Mouse (Mus musculus) hindbrain, embryonic 16.5 days (tissue): ENCODE measurements around the gene Heatr3. TPM values are rescaled to one million over a fixed set of nuclear protein-coding genes. Genes with fewer than 3 reads are reported as not detected.
A peak's percentile ranks its signal among the peaks of the same experiment; 100 is the strongest.
"Not testable (repeated sequence)": the region's sequence is repeated elsewhere in the genome, so short reads cannot be mapped to it uniquely, and the experiment has no call there.

Source experiments
- ATAC-seq: fragments of 200-750 bp; cut with Nextera tagmentation; 2 replicates; pipeline ENCODE4 v1.8.0; 2017; ENCODE audit warnings: moderate TSS enrichment, moderate library complexity
- H3K27ac ChIP-seq: fragments of 300-500 bp; sonication (generic); 2 replicates; pipeline ENCODE4 v1.5.1; 2014; ENCODE audit warnings: low read depth, mild to moderate bottlenecking, control low read depth, low read length, moderate library complexity
- H3K27me3 ChIP-seq: fragments of 300-500 bp; sonication (generic); replicated peaks from 2 replicates; pipeline ENCODE4 v1.6.1; 2014; ENCODE audit warnings: low read length; ENCODE audit not compliant: control insufficient read depth, insufficient read depth
- H3K36me3 ChIP-seq: fragments of 300-500 bp; sonication (generic); 2 replicates; pipeline ENCODE4 v1.6.1; 2014; ENCODE audit warnings: mild to moderate bottlenecking, low read length, moderate library complexity, mixed read lengths; ENCODE audit not compliant: control insufficient read depth, insufficient read depth
- H3K4me1 ChIP-seq: fragments of 300-500 bp; sonication (generic); 2 replicates; pipeline ENCODE4 v1.6.1; 2014; ENCODE audit warnings: low read depth, low read length; ENCODE audit not compliant: control insufficient read depth, insufficient read depth
- H3K4me2 ChIP-seq: fragments of 300-500 bp; sonication (generic); 2 replicates; pipeline ENCODE4 v1.6.1; 2014; ENCODE audit warnings: mild to moderate bottlenecking, low read length, control low read depth, moderate library complexity
- H3K4me3 ChIP-seq: fragments of 300-500 bp; sonication (generic); 2 replicates; pipeline ENCODE4 v1.5.1; 2014; ENCODE audit warnings: mild to moderate bottlenecking, low read length, control low read depth, moderate library complexity
- H3K9ac ChIP-seq: fragments of 300-500 bp; sonication (generic); 2 replicates; pipeline ENCODE4 v1.6.1; 2014; ENCODE audit warnings: low read depth, mild to moderate bottlenecking, control low read depth, low read length, moderate library complexity
- H3K9me3 ChIP-seq: fragments of 300-500 bp; sonication (generic); 2 replicates; pipeline ENCODE4 v1.6.1; 2014; ENCODE audit warnings: mild to moderate bottlenecking, low read length, moderate library complexity; ENCODE audit not compliant: control insufficient read depth
- WGBS: fragments of 180-500 bp; shearing (Covaris S2); extraction: QIAGEN DNeasy Blood & Tissue Kit; methylation state at CpG from one replicate; pipeline ENCODE4 v1.1.7; 2014; 5-methylcytosine and 5-hydroxymethylcytosine counted together
- microRNA-seq: library from miRNA; unstranded; fragments of <30 nt; microRNA quantifications from one replicate; pipeline ENCODE4, GENCODE M21; 2017
- polyA plus RNA-seq: library from polyadenylated mRNA; unstranded; fragments of >200 nt; fragmentation: Nextera tagmentation; extraction: Ambion mirVana; gene quantifications from 2 replicates; pipeline ENCODE4 v1.2.1, GENCODE M21; 2015

The Heatr3 gene
- polyA plus RNA-seq, 1 experiment from 2014 or later, result 34.2 TPM

- Histone ChIP-seq H3K4me2 (peak overlapping the region; percentile 93), H3K4me1 (peaks cover 34% of the 10 kb centered on the region), H3K36me3 (no peaks in the 10 kb centered on the region), H3K27ac (no peak overlapping the region), H3K4me3 (peak overlapping the region; percentile 92), H3K9ac (peak overlapping the region; percentile 91), H3K9me3 (no peaks in the 10 kb centered on the region), H3K27me3 (no peaks in the 10 kb centered on the region)
- 17% methylated on average over 10 of the region's 10 CpGs for WGBS
- no peak for ATAC-seq
Observed at GRCm38 (mm10) chr8:88200724-88201495, 63.3 kb downstream of the Heatr3 start.

GRCm38 (mm10) chr8:88201641-88202040 lies 64.0 kb downstream of the Heatr3 start:
- Histone ChIP-seq H3K27ac (no peak overlapping the region), H3K36me3 (no peaks in the 10 kb centered on the region), H3K4me2 (peak overlapping the region; percentile 93), H3K27me3 (no peaks in the 10 kb centered on the region), H3K9me3 (no peaks in the 10 kb centered on the region), H3K4me3 (peak overlapping the region; percentile 92; the same call in 1 of the 2 replicates), H3K9ac (peak overlapping the region; percentile 5; the same call in 1 of the 2 replicates), H3K4me1 (peaks cover 34% of the 10 kb centered on the region)
- 56% methylated on average over 3 of the region's 3 CpGs for WGBS
- no peak for ATAC-seq

GRCm38 (mm10) chr8:88206016-88206415 lies 68.4 kb downstream of the Heatr3 start:
- no peak overlapping the region for H3K4me2 ChIP-seq
- H3K9ac ChIP-seq, result no peak overlapping the region
- ATAC-seq, result no peak
- H3K9me3 ChIP-seq, result no peaks in the 10 kb centered on the region
- H3K27me3 ChIP-seq, result no peaks in the 10 kb centered on the region
- no peak overlapping the region for H3K27ac ChIP-seq
- no peak overlapping the region for H3K4me3 ChIP-seq
- H3K36me3 ChIP-seq, result no peaks in the 10 kb centered on the region
- 53% methylated on average over 9 of the region's 9 CpGs for WGBS
- H3K4me1 ChIP-seq, result peaks cover 27% of the 10 kb centered on the region

GRCm38 (mm10) chr8:88207121-88207821 lies 69.6 kb downstream of the Heatr3 start:
- H3K27ac ChIP-seq, result no peak overlapping the region
- H3K4me2 ChIP-seq, result no peak overlapping the region
- peaks cover 16% of the 10 kb centered on the region for H3K4me1 ChIP-seq
- ATAC-seq, result no peak
- WGBS, result 90% methylated on average over 7 of the region's 7 CpGs
- no peaks in the 10 kb centered on the region for H3K36me3 ChIP-seq
- H3K9ac ChIP-seq, result no peak overlapping the region
- no peak overlapping the region for H3K4me3 ChIP-seq
- no peaks in the 10 kb centered on the region for H3K27me3 ChIP-seq
- no peaks in the 10 kb centered on the region for H3K9me3 ChIP-seq

GRCm38 (mm10) chr8:88209930-88210827 lies 72.5 kb downstream of the Heatr3 start:
- H3K27me3 ChIP-seq, ATAC-seq, H3K9me3 ChIP-seq, H3K4me2 ChIP-seq, H3K9ac ChIP-seq, H3K4me3 ChIP-seq, H3K4me1 ChIP-seq, H3K36me3 ChIP-seq, H3K27ac ChIP-seq: not testable (repeated sequence)
- 93% methylated on average over 5 of the region's 6 CpGs for WGBS

GRCm38 (mm10) chr8:88221353-88221752 lies 83.7 kb downstream of the Heatr3 start:
- Histone ChIP-seq H3K27me3 (no peaks in the 10 kb centered on the region), H3K9me3 (no peaks in the 10 kb centered on the region), H3K4me3 (no peak overlapping the region), H3K4me1 (peaks cover 8% of the 10 kb centered on the region), H3K36me3 (no peaks in the 10 kb centered on the region), H3K27ac (no peak overlapping the region), H3K9ac (no peak overlapping the region), H3K4me2 (no peak overlapping the region)
- WGBS, result 66% methylated on average over 4 of the region's 4 CpGs
- ATAC-seq, result no peak

Small RNA genes lying within 50 kb of the gene (microRNA-seq; reads per million reads assigned to microRNA genes)
- 2.1 reads per million, percentile 2 among the genes with 10 or more reads in this experiment for gene Mir7071

Other genes starting within 250 kb of the Heatr3 start
- gene Zfp423, start 178.3 kb upstream of the Heatr3 start, polyA plus RNA-seq, result 21.6 and 26.4 TPM in 2 replicates
- 39.7 and 42.6 TPM in 2 replicates for gene Cnep1r1, start 19.1 kb upstream of the Heatr3 start, polyA plus RNA-seq
- gene Tent4b, start 61.4 kb downstream of the Heatr3 start, polyA plus RNA-seq, result 7.7 and 8.5 TPM in 2 replicates
- 7.0 and 8.3 TPM in 2 replicates for gene Adcy7, start 134.5 kb downstream of the Heatr3 start, polyA plus RNA-seq
- gene Brd7, start 224.3 kb downstream of the Heatr3 start, polyA plus RNA-seq, result 37.6 and 58.2 TPM in 2 replicates